Mouse (Mus musculus) urinary bladder, postnatal 36 days (tissue): ENCODE measurements around the gene Dnajb8.
A peak's percentile ranks its signal among the peaks of the same experiment; 100 is the strongest.

Experiments
- DNase-seq, 2 experiments: peaks; one replicate each; pipeline ENCODE4 v3.0.0; 2022; ENCODE audit warnings: low spot score in 2 of 2, mixed read lengths in 1 of 2

Gene Dnajb8

DNA sequence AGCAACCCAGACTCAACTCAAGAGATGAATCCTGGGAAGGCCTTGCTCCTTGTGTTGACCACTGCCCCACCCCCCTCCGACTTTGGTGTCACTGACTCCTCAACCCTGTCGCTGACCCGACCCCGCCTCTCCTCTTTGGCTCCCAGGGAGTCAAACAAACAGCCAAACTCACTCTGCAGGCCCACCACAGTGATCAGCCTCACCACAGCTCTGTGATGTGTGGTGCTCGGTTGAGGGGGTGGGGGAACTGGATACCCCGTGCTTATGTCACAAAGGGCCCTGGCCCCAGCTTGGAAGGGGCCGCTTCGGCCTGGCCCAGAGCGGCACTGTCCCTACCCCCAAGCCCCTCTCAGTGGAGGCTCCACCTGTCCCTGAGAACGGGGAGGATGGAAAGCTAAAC lies at the start of gene Dnajb8:
Dnajb8 (plus strand) TSS at position 301 of the 400 bp plus-strand sequence.
- DNase-seq, result no peak

DNA sequence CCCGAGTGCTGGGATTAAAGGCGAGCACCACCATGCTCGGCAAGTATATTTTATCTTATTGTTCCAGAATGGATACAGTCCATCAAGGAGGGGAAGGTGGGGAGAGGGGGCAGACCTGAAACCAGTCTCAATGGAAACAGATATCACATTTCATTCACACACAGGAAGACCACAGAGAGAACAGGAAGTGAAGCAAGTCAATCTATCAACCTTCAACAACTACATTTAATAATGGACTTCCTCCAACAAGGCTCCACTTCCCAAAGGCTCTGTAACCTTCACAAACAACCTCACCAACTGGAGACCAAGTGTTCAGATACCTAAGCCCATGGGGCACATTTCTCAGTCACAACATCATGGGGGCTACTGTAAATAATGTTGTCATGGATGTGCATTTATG lies 47.9 kb upstream of the Dnajb8 start:
- no peak for DNase-seq

DNA sequence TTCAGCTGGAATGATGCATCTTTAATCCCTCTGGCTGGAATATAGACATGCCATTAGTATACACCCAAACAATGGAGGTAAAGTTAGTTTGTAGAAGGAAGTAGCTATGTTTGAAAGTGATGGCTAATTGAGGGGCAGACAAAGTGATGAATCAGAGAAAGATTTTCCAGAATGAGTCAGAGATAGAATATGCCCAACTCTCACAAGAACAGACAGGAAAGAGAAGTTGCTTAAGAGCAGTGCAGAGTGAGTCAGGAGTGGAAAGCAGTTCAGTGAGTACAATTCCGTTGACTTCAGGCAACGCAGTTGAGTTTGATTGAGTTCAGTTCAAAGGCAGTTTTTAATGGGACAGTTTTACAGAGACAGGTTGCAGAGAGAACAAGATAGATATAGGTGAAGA lies 47.4 kb upstream of the Dnajb8 start:
- DNase-seq, result no peak

DNA sequence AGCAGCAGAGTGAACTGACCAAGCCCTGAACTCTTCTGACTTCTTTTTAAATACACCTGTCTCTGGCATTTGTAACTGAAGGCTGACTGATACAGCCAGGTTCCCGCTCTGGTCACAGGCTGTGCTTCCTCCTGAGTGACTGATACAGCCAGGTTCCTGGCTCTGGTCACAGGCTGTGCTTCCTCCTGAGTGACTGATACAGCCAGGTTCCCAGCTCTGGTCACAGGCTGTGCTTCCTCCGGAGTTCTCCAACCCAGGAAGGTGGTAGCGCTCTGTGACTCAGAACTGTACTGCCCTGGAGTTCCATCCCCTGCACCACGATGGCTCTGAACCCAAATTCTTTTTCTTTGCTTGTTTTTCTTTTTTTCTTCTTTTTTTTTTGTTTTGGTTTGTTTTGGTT lies 37.4 kb upstream of the Dnajb8 start:
- DNase-seq, result no peak

DNA sequence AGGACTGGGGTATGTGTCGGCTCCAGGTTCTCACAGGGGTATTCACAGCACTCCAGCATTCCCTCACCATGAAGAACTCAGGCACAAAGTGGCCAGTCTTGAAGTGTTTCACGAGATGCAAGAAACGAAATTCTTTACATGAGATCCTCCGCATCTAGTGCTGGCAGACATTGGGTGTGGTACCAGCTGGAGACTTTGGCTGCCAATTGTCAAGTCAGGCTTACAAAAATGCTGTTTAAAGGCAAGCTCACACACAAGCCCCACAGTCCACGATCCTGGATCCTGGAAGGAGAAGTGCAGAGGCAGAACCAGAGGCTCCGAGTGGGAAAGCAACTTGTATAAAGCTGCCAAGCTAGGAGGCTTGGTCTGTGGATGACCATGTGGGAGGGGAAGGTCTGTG lies 33.9 kb upstream of the Dnajb8 start:
- no peak for DNase-seq

DNA sequence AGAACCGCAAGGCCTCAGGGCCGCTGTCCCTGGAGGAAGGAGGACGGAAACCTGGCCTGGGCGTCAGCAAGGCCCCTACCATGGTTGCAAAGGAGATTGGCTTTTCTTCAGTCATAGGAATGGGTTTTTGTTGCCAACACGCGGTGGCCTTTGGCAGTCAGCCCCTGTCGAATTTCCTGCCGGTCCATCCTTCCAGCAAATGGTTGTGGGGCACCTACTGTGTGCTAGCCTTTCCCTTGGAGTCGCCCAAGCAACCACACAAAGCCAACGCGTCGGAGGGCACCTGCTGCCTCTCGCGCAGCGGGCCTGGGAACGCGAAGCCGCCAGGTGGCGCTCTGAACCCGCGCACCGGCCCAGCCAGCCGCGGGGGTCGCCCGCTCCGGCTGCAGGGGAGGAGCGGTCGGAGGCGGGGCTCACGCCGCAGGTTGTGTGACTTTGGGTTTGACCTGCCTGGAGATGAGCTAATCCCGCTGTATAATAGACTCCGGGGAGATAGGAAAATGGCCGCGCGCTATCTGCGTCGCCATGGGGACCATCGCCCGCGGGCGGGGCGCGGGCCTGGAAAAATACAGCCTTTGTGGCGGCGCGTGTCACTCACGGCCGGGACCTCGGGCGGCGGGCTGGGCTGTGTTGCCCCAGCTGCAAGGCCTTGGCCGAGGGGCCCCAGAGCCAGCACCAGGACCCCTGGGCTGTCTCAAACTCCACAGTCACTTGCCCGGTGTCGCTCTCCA lies 32.6 kb upstream of the Dnajb8 start:
- peak; percentile 80 to 85 for DNase-seq

DNA sequence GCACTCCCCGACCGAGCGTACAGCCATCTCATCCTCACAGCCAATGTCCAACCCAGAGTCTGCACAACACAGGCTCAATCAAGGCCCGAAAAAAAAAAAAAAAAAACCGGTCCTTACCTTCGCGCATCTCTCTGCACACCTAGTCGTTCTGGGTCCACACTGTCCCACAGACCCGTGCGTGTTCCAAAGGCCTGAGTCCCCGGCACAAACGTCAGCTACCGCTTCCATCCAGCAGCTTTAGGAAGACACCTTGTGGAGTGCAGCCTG lies 32.1 kb upstream of the Dnajb8 start:
- DNase-seq, result no peak

DNA sequence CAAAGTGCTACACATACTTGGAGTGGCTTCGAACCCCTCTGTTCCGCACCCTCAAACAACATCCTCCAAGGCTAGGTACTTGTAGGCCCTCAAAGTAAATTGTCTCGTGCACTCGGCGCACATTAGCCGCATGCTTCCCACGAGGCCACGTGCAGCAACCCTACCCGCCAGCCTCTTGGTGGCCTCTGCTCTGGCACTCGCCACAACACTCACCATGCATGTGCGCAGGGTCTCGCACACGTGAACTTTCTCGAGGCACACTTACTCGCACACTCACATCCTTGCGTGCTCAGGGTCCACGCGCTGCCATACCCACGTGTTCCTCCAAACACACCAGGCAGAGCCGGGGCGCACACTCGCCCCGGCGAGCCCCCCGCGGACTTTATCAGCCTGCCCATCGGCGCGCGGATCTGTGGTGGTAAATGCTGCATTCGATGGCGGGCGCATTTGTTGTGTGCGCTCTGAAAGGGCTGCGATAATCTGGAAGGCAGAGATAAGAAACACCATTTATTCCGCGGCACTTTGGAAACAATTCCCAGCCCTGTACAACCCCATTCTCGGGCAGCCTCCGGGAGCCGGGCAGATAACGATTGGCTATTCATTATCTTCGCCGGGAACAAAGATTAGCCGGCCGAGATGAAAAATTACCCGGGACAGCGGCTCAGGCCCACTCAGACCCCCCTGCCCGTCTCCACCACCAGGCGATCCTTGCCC lies 31.6 kb upstream of the Dnajb8 start:
- DNase-seq, result no peak

DNA sequence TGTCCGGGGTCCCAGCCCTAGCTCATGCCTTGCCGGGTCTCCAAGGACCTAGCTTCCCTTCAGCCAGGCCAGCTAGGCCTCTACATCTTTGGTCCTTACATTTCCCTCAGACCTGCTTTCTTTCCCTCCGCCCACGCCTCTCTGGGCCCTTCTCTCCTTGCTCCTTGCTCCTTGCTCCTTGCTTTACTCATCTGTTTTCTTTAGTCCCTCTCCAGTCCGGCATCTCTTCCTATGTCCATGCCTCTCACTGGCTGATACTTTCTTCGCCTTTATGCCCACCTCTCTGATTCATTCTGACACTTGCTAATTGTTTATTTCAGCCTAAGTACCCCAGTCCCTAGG lies 31.1 kb upstream of the Dnajb8 start:
- DNase-seq, result no peak

DNA sequence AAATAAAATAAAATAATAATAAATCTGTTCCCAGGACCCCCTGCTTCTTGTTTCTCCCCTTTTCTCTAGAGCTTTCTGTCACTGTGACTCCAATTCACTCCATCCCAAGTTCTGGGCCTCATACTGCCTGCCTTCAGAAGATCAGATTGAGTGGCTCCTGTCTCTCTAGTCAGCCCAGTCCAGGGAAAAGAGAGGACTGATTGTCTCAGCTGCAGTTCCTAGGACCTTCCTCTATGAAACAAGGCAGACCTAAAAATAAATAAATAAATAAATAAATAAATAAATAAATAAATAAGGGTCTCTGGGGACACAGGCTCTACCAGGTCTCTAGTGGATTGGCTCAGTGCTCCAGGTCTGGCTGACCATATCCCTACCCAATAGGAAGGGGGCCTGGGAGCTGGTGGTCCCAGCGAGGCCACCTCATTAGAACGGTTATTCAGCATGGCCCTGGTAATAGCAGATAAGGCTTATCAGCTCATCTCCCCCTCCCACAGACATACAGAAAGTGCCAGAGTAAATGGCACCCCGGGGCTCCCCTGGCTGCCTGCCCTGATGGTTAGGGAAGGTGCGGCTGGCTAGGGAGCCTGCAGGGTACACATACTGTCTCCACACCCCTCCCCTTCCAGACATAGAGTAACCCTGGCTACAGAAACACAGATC lies 30.5 kb upstream of the Dnajb8 start:
- DNase-seq, result no peak

DNA sequence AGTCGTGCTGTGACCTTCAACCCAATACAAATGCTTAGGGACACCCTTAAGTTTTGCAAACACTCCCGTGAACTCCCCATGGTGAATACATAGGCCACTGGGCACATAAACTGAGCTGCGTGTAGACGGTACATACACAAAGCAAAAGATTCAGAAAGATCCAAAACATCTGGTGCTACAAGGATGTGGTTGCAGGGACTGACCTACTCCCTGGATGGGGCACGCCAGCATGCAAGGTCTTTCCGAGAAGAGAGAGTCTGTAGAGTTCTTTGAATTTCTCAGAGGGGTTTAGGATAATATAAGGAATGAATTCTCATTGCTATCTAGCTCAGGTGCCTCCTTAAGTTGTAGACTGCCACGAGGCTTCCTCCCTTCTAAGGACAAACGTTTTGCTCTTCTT lies 29.3 kb upstream of the Dnajb8 start:
- no peak for DNase-seq

DNA sequence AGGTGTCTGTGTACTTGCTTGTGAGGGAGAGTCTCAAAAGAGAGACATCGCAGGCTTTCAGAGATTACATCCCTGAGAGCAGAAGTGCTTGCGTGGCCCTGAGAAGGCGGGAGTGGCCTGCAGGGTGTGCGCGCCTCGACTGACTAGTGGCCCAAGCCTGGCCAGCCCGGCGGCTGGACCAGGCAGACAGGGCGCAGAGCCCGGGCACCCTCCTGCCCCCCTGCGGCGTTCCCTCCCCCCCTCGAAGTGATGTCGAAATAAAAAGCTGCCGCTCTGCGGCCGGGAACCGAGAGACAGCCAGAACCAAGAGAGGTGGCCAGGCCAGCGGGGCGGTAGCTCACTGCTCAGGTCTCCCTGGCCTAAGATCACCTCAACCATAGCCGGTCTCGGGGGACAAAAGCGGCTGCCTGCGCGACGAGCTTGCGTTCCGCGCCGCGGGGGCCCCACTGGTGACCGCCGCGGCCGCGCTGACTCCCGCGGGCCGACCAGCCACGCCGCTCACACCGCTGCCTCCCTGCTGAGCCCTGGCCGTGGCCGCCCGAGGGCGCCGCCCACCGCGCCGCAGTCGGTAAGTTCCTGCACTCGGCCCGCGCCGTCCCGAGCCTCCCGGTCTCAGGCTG lies 28.5 kb upstream of the Dnajb8 start, which contains the start of gene Gata2:
Gata2 (plus strand) TSS at position 459 of the 620 bp plus-strand sequence.
- peak; percentile 58 to 71 for DNase-seq

DNA sequence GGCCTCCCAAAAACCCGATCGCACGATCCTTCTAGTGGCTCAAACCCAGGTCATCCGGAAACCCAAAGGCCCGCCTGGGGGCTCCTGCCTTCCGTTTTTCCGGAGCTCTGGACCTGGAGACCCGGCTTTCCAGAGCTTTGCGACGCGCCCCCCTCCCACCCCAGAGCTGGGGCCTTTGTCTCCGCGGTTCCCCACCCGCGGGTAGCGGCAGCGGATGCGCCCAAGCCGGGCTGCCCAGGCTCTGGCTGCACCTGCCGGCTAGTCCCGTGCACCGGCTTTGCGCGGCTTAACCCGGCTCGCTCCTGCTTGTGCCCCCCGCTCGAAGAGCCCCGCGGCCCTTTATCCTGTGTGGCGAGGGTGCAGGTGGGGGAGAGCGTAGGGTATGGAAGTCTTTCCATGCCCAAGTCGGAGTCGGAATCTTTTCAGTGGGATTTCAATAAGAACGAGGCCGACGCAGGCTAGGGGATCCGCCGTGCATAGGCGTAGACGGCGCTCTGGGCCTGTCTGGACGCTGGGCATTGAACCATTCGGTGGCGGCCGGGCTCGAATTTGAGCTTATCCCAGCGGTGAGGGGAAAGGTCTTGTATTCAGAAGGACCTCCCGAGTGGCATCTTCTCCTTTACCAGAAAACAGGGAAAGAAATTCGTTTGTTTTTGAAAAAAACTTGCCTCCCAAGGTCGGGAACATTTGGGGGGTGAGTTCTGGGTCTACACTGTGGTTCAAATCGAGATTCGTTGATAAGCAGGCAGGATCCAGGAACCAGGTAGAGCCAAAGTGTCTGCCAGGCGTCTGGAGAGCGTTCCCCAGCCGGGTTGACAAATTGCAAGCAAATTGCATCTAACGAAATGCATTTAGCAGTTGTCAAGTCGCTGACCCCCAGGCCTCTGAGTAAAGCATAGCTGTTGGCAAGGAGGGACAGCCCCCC lies 27.8 kb upstream of the Dnajb8 start:
- DNase-seq, result no peak

DNA sequence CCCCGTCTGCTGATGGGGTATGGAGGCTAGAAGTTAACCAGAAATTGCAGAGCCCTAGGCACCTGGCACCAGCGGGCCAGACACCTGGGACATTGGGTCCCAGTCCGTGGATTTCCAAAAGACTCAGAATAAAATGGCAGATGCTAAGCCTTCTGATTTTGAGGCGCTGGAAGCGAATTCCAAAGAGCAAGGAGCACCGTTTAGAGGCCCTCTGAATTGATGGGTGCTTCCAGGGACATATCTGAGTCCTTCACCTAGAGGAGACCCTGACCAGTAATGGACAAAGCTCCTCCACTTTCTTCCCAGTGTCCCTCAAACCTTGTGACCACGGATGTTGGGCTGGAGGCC lies 27.1 kb upstream of the Dnajb8 start:
- DNase-seq, result no peak

DNA sequence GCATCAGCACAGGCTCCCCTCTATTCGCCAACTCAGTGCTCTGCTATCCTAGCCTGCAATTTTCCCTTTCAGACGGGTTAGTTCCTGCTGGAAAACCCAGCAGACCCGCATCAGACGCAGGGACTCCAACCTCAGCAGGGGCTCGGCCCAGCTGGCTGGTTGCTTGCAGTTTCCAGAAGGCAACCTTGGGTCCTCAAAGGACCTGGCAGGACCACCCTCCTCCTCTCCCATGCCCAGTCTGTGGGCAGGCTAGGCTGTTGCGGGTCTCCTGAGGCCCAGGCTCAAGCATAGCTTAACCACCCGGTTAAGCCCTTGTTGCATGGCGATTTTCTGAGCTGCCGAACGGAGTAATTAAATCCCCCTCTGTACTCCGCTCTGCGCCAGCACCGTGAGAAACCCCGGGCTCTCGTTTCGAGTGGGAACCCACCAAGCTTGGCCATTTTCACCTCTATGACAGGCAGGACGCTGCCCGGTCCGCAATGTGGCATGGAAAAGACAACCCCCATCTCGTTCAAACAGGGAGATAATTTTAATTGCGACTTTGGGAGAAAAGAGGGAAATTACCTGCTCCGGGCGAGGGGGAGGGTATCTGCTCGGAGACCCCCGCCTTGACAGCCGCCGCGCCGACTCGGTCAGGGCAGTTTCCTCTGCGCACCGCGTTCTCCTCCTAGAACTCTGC lies 25.9 kb upstream of the Dnajb8 start:
- DNase-seq, result no peak

DNA sequence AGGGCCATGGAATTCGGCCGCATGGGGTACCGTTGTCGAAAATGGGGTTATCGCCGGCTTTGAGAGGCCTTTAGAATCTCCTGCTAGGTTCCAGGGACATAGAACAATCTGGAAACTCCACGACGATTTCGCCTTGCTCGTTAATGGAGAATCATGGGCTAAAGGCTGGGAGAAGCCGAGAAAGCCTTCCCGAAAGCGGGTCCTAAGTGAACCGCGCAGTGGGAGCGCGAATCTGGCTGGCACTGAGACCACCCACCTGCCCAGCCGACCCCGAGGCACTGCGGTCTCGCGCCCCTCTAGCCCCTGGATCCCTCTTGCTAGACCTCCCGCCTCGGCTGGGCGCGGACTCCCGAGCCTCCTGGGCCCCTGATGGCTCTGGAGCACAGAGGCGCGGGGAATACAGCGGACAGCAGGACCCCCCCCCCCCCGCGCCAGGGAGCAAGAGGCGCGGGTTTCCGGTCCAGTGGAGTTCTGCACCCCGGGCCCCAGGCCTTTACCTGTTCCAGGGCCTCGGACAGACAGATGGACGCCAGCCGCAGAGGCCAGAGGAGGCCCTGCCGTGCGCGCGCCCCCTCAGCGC lies 25.2 kb upstream of the Dnajb8 start:
- no peak for DNase-seq

DNA sequence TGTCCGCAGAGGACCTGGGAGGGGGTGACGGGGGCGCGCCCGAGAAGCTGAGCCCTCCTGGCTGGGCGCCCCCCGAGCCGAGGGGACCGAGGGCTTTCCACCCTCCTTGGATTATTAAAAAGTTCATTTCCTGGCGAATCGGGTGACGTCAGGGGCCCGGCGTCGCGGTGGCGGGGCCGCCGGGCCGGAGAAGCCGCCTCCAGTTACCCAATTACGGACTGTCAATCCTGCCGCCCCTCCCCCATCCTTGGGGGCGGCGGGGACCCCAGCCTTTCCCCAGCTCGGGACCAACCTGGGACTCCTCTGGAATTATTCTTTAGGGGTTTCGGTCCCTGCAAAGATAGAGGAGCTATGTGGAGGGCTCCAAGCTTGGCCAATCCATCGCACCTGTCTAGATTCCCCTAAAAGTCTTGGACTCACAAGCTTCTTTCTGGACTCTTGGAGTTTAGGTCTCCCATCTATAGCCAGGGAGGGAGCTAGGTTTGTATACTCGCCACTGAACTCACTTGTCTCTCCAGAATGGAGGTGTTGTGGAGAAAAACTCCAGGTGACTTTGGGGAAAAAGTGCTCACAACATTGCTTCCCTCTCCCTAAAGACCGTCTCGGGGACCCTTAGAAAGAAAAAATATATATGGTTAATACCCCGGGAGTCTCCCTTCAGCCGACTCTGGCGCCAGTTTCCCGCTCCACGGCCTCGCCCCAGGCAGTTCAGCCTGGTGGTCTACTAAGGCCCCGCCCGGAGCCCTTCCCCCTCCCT lies 24.6 kb upstream of the Dnajb8 start:
- DNase-seq, result peak in 1 of 2 experiments; percentile 57

DNA sequence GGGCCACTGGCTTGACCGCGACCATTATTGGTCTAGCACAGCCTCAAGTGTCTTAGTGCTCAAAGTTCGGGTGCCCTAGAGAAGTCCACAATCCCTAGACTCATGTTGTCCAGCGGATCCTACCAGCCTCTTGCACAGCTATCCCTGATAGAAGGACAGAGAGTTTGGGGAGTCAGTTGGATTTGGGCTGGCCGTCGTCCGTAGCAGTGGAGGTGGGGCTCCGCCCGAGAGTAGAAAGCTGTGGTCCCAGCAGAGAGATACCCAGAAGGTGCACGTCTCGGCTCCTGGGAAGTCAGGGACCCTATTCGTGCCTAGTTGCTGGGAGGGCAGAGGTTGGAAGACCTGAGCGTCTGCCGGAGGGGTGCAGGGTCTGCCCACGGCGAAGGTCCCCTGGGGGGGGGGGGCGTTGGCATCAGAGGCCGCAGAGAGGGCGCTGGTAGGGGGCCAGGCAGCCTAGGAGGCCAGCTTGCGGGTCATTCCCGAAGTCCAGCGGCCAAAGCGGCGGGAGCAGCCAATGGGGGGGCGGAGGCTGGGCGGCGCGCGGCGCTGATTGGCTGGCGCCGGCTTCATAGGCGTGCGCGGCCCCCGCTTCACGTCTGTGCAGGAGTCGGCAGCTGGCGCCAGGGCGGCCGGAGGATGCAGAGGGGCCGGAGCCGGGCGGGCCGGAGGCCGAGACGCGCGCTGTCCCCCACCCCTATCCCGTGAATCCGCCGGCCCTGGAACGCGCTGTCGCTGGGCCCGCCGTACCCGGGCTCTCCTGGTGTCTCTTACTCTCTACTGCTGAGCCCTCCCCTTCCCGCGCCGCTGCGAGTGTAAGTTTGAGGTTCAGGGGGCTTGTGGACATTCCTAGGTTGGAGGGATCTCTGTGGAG lies 23.8 kb upstream of the Dnajb8 start:
- DNase-seq, result peak; percentile 83 to 91
